Mouse (Mus musculus): ENCODE data around the gene Rsrc2.
"Not testable (repeated sequence)": the region's sequence is repeated elsewhere in the genome, so short reads cannot be mapped to it uniquely, and the experiment has no call there.

Gene Rsrc2

GRCm38 (mm10) chr5:123749065-123750064 lies at the start of gene Rsrc2, which contains the start of gene Kntc1:
Gene Rsrc2 (minus strand): TSS chr5:123749414.
Gene Kntc1 (plus strand): TSS chr5:123749716.
- peak; percentile 99 for DNase-seq

GRCm38 (mm10) chr5:123793081-123793480 lies 43.9 kb upstream of the Rsrc2 start:
- DNase-seq = no peak

GRCm38 (mm10) chr5:123788976-123789375 lies 39.8 kb upstream of the Rsrc2 start:
- no peak for DNase-seq

- no peak for DNase-seq
These were observed 32.6 kb upstream of the Rsrc2 start for GRCm38 (mm10) chr5:123781864-123782263.

- no peak for DNase-seq
These were observed 31.5 kb upstream of the Rsrc2 start for GRCm38 (mm10) chr5:123780716-123781115.

- DNase-seq = no peak
These were observed 24.2 kb upstream of the Rsrc2 start for GRCm38 (mm10) chr5:123773441-123773840.

GRCm38 (mm10) chr5:123766455-123766854 lies 17.2 kb upstream of the Rsrc2 start:
- DNase-seq = not testable (repeated sequence)

GRCm38 (mm10) chr5:123765506-123765905 lies 16.3 kb upstream of the Rsrc2 start:
- DNase-seq = no peak

- DNase-seq = no peak
These were observed 712 bp downstream of the Rsrc2 start for GRCm38 (mm10) chr5:123748339-123749064.

- DNase-seq = no peak
These were observed 1.6 kb downstream of the Rsrc2 start for GRCm38 (mm10) chr5:123747604-123748003.

- no peak for DNase-seq
These were observed 3.0 kb downstream of the Rsrc2 start for GRCm38 (mm10) chr5:123746253-123746652.

GRCm38 (mm10) chr5:123744358-123744757 lies 4.9 kb downstream of the Rsrc2 start:
- DNase-seq = no peak

GRCm38 (mm10) chr5:123730981-123731380 lies 18.2 kb downstream of the Rsrc2 start:
- DNase-seq = no peak

GRCm38 (mm10) chr5:123723816-123724215 lies 25.4 kb downstream of the Rsrc2 start:
- DNase-seq = not testable (repeated sequence)

- peak; percentile 98 for DNase-seq
These were observed 28.6 kb downstream of the Rsrc2 start, which contains the start of gene Zcchc8 for GRCm38 (mm10) chr5:123720328-123721311. Gene Zcchc8 (minus strand): TSS chr5:123721100.

- no peak for DNase-seq
These were observed 34.6 kb downstream of the Rsrc2 start for GRCm38 (mm10) chr5:123714622-123715021.

GRCm38 (mm10) chr5:123713782-123714181 lies 35.4 kb downstream of the Rsrc2 start:
- no peak for DNase-seq

GRCm38 (mm10) chr5:123709571-123709970 lies 39.6 kb downstream of the Rsrc2 start:
- DNase-seq = no peak

GRCm38 (mm10) chr5:123708598-123708997 lies 40.6 kb downstream of the Rsrc2 start:
- peak; percentile 31 for DNase-seq

- DNase-seq = peak; percentile 45
These were observed 48.6 kb downstream of the Rsrc2 start for GRCm38 (mm10) chr5:123700625-123701024.

GRCm38 (mm10) chr5:123699198-123699597 lies 50.0 kb downstream of the Rsrc2 start:
- DNase-seq = peak; percentile 37

- no peak for DNase-seq
These were observed 52.3 kb downstream of the Rsrc2 start for GRCm38 (mm10) chr5:123696961-123697360.

Data from layer of hippocampus, adult 9-11 months (tissue).